Mouse (Mus musculus) heart, postnatal 10 days (tissue): ENCODE measurements around the gene Arhgef26. TPM values are rescaled to one million over a fixed set of nuclear protein-coding genes. Genes with fewer than 3 reads are reported as not detected.

Experiments
- total RNA-seq, 2 experiments: library from RNA; stranded (reverse); gene quantifications; 2 replicates each; pipeline ENCODE4 v1.2.3; 2021

Gene Arhgef26
- total RNA-seq, 2 experiments from 2014 or later, result 3.9 to 4.2 TPM

Other genes with a start within 250 kb of the Arhgef26 start
- 10 to 100 TPM; 23.1 to 24.1 TPM for gene Dhx36, start 168.7 kb downstream of the Arhgef26 start, total RNA-seq